Mouse (Mus musculus) heart, embryonic 16.5 days (tissue): ENCODE results near the gene Peak1. TPM values are rescaled to one million over a fixed set of nuclear protein-coding genes. Genes with fewer than 3 reads are reported as not detected.

Experiments used
- ATAC-seq: fragments of 200-750 bp; cut with Nextera tagmentation; replicated peaks from 2 replicates; pipeline ENCODE4 v1.8.0; 2017; ENCODE audit warnings: moderate number of reproducible peaks; ENCODE audit not compliant: insufficient read depth, low FRiP score; ENCODE audit errors: extremely low read depth
- H3K27ac ChIP-seq: fragments of 300-500 bp; sonication (generic); 2 replicates; pipeline ENCODE4 v1.5.1; 2014; ENCODE audit warnings: mild to moderate bottlenecking, low read length, control low read depth, moderate library complexity
- H3K27me3 ChIP-seq: fragments of 300-500 bp; sonication (generic); 2 replicates; pipeline ENCODE4 v1.6.1; 2014; ENCODE audit warnings: low read length, mixed read lengths; ENCODE audit not compliant: control insufficient read depth, insufficient read depth
- H3K36me3 ChIP-seq: fragments of 300-500 bp; sonication (generic); 2 replicates; pipeline ENCODE4 v1.6.1; 2014; ENCODE audit not compliant: control insufficient read depth, insufficient read depth
- H3K4me1 ChIP-seq: fragments of 300-500 bp; sonication (generic); 2 replicates; pipeline ENCODE4 v1.6.1; 2014; ENCODE audit warnings: low read length, mixed read lengths; ENCODE audit not compliant: control insufficient read depth, insufficient read depth
- H3K4me2 ChIP-seq: fragments of 300-500 bp; sonication (generic); 2 replicates; pipeline ENCODE4 v1.6.1; 2014; ENCODE audit warnings: low read depth, mild to moderate bottlenecking, control low read depth, low read length
- H3K4me3 ChIP-seq: fragments of 300-500 bp; sonication (generic); 2 replicates; pipeline ENCODE4 v1.5.1; 2014; ENCODE audit warnings: mild to moderate bottlenecking, control low read depth, low read length
- H3K9ac ChIP-seq: fragments of 300-500 bp; sonication (generic); 2 replicates; pipeline ENCODE4 v1.6.1; 2014; ENCODE audit warnings: low read length, control low read depth
- H3K9me3 ChIP-seq: fragments of 300-500 bp; sonication (generic); replicated peaks from 2 replicates; pipeline ENCODE4 v1.6.1; 2016; ENCODE audit warnings: low read length; ENCODE audit not compliant: control insufficient read depth
- WGBS: fragments of 180-500 bp; shearing (Covaris S2); extraction: QIAGEN DNeasy Blood & Tissue Kit; methylation state at CpG from one replicate; pipeline ENCODE4 v1.1.7; 2014; 5-methylcytosine and 5-hydroxymethylcytosine counted together
- polyA plus RNA-seq: library from polyadenylated mRNA; unstranded; fragments of >200 nt; fragmentation: Nextera tagmentation; extraction: Ambion mirVana; gene quantifications from 2 replicates; pipeline ENCODE4 v1.2.1, GENCODE M21; 2015

Peak1 gene
- polyA plus RNA-seq, 1 experiment from 2014 or later, result 12.8 TPM

- Histone ChIP-seq H3K9me3 (no peaks in the 10 kb centered on the region; the same call in 1 of the 2 replicates), H3K4me1 (peaks cover 31% of the 10 kb centered on the region), H3K36me3 (no peaks in the 10 kb centered on the region), H3K27me3 (no peaks in the 10 kb centered on the region), H3K4me3 (no peak overlapping the region), H3K27ac (peak overlapping the region; percentile 60), H3K4me2 (no peak overlapping the region), H3K9ac (no peak overlapping the region)
- WGBS, result 44% methylated on average over 5 of the region's 5 CpGs
- ATAC-seq, result no peak
Measured at GRCm38 (mm10) chr9:56265460-56266199, 152.2 kb downstream of the Peak1 start.

- no peaks in the 10 kb centered on the region for H3K27me3 ChIP-seq
- peaks cover 5% of the 10 kb centered on the region for H3K9me3 ChIP-seq
- peak overlapping the region; percentile 50 for H3K27ac ChIP-seq
- H3K36me3 ChIP-seq, result no peaks in the 10 kb centered on the region
- no peak overlapping the region for H3K9ac ChIP-seq
- H3K4me1 ChIP-seq, result peaks cover 31% of the 10 kb centered on the region
- 16% methylated on average over 8 of the region's 8 CpGs for WGBS
- ATAC-seq, result no peak
- H3K4me3 ChIP-seq, result no peak overlapping the region
- peak overlapping the region; percentile 42 for H3K4me2 ChIP-seq
Measured at GRCm38 (mm10) chr9:56265022-56265360, 152.9 kb downstream of the Peak1 start.

GRCm38 (mm10) chr9:56264308-56265021, 153.4 kb downstream of the Peak1 start:
- peaks cover 5% of the 10 kb centered on the region for H3K9me3 ChIP-seq
- H3K4me3 ChIP-seq, result no peak overlapping the region
- peak overlapping the region; percentile 50 for H3K27ac ChIP-seq
- H3K36me3 ChIP-seq, result no peaks in the 10 kb centered on the region
- 44% methylated on average over 7 of the region's 7 CpGs for WGBS
- peaks cover 35% of the 10 kb centered on the region for H3K4me1 ChIP-seq
- H3K27me3 ChIP-seq, result no peaks in the 10 kb centered on the region
- H3K4me2 ChIP-seq, result peak overlapping the region; percentile 42
- H3K9ac ChIP-seq, result no peak overlapping the region
- ATAC-seq, result 0 out of 2 replicates have a peak, but pooled peaks have one; percentile 24

- H3K36me3 ChIP-seq, result peaks cover 6% of the 10 kb centered on the region
- no peak overlapping the region for H3K4me3 ChIP-seq
- H3K9ac ChIP-seq, result no peak overlapping the region
- peaks cover 5% of the 10 kb centered on the region for H3K9me3 ChIP-seq
- WGBS, result 45% methylated on average over 1 of the region's 1 CpGs
- H3K27ac ChIP-seq, result no peak overlapping the region
- H3K4me1 ChIP-seq, result peaks cover 45% of the 10 kb centered on the region
- ATAC-seq, result no peak
- H3K27me3 ChIP-seq, result no peaks in the 10 kb centered on the region
- no peak overlapping the region for H3K4me2 ChIP-seq
Measured at GRCm38 (mm10) chr9:56263055-56263454, 154.8 kb downstream of the Peak1 start.

- WGBS, result 78% methylated on average over 14 of the region's 14 CpGs
- Histone ChIP-seq H3K4me3 (no peak overlapping the region), H3K27me3 (no peaks in the 10 kb centered on the region), H3K27ac (peak overlapping the region; percentile 80; the same call in 1 of the 2 replicates), H3K36me3 (peaks cover 8% of the 10 kb centered on the region), H3K9me3 (peaks cover 5% of the 10 kb centered on the region), H3K4me2 (no peak overlapping the region), H3K9ac (no peak overlapping the region), H3K4me1 (peaks cover 34% of the 10 kb centered on the region)
- no peak for ATAC-seq
Measured at GRCm38 (mm10) chr9:56260495-56261136, 157.3 kb downstream of the Peak1 start.

GRCm38 (mm10) chr9:56259790-56260494, 157.9 kb downstream of the Peak1 start:
- Histone ChIP-seq H3K27ac (peak overlapping the region; percentile 80), H3K9me3 (peaks cover 5% of the 10 kb centered on the region), H3K4me1 (peaks cover 30% of the 10 kb centered on the region), H3K27me3 (no peaks in the 10 kb centered on the region), H3K4me3 (no peak overlapping the region), H3K36me3 (peaks cover 8% of the 10 kb centered on the region), H3K9ac (no peak overlapping the region), H3K4me2 (peak overlapping the region; percentile 37)
- peak; percentile 68 for ATAC-seq
- 43% methylated on average over 22 of the region's 22 CpGs for WGBS

- Histone ChIP-seq H3K4me1 (peaks cover 22% of the 10 kb centered on the region), H3K27me3 (no peaks in the 10 kb centered on the region), H3K9me3 (peaks cover 5% of the 10 kb centered on the region), H3K27ac (no peak overlapping the region), H3K4me2 (no peak overlapping the region), H3K9ac (no peak overlapping the region), H3K4me3 (no peak overlapping the region), H3K36me3 (peaks cover 8% of the 10 kb centered on the region)
- ATAC-seq, result no peak
- WGBS, result 90% methylated on average over 10 of the region's 10 CpGs
Measured at GRCm38 (mm10) chr9:56258261-56258790, 159.5 kb downstream of the Peak1 start.

- WGBS, result 89% methylated on average over 20 of the region's 20 CpGs
- Histone ChIP-seq H3K27ac (no peak overlapping the region), H3K4me3 (no peak overlapping the region), H3K27me3 (no peaks in the 10 kb centered on the region), H3K4me1 (peaks cover 21% of the 10 kb centered on the region), H3K9me3 (peaks cover 5% of the 10 kb centered on the region), H3K4me2 (no peak overlapping the region), H3K9ac (no peak overlapping the region), H3K36me3 (peaks cover 8% of the 10 kb centered on the region)
- ATAC-seq, result no peak
Measured at GRCm38 (mm10) chr9:56257227-56258000, 160.5 kb downstream of the Peak1 start.
